Mouse (Mus musculus) cerebellum, adult 11-12 months (tissue): ENCODE data around the gene A830018L16Rik.
"Not testable (repeated sequence)": the region's sequence is repeated elsewhere in the genome, so short reads cannot be mapped to it uniquely, and the experiment has no call there.

Experiments
- DNase-seq: peaks from one replicate; pipeline ENCODE4 v3.0.0; 2022

A830018L16Rik gene

DNA sequence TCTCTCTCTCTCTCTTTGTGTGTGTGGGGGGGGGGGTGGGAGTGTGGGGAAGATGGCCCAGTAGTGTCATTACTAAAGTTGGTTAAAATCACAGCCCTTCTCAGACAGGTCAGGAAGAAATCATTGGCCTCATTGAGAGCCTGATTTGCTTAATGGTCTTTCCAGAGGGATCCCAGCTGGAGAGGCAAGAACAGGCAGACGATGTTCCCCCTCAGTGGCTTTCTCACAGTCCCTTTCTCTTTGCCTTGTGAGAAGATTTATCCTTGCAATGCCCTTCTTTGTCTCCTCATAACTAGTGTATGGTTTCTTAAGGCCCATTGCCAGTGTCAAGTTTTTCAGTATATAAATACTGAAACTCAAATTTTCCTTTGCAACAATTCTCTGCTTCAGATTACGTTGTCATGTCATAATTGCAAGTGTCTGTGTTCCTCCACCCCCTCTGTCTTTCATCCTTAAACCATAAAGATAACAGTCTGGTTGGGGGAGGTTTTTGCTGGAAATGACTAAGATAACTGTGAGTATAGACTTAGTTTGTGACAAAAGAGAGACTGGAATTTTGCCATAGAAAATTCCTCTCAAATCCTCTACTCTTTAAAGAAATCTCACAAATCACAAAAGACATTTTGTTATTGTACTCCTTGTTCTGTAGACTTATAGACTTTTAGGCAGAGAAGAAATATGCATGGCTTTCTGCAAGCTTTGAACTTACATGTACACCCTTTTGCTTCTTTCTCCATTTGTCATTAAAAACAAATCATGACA lies 595.1 kb downstream of the A830018L16Rik start:
- no peak for DNase-seq

DNA sequence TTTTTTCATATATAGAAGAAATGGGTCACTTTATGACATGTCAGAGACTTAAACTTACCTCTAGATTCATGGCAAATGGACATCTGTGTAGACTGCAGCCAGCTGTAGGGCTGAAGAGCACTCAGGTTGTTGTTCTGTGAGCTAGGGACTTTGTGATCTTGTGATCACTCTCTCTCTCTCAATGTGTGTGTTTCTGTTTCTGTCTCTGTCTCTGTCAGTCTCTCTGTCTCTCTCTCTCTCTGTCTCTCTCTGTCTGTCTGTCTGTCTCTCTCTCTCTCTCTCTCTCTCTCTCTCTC lies 595.6 kb downstream of the A830018L16Rik start:
- DNase-seq, result no peak

DNA sequence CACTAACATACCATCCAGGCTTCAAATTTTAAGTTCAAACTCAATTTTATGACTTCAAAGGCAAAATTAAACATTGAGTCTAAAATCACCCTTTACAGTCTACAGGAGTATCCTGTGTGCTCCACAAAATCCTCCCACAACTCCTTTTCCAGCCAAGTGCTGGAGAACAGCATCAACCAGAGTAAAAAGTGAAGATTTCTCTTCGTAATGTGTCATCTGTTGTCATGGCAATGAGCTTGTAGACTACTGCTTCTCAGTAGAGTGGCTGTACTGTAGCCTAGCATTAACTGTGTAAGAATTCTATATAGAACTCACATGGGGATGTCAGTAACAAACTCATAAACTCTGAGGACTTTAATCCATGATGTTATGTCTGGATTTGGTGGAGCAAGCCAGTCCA lies 596.7 kb downstream of the A830018L16Rik start:
- DNase-seq, result no peak

DNA sequence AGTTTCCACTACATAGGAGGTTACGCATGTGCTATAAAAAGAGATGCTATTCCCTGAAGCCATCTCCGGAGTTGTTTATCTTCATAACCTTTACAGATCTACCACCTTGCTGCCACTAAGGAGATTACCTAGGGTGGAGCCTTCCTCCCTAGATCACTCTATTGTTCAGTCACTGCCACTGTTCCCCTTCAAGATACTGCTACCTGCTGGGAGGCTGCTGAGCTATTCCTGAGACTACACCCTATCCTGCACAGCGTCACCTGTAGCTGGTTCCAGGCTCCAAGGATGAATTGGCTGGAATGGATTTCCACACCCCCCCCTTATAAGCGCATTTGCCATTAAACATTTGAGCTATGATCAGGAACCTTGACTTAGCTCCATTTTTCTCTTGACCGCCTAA lies 606.7 kb downstream of the A830018L16Rik start:
- not testable (repeated sequence) for DNase-seq
